Mouse (Mus musculus) bone marrow macrophage, adult 2 months (primary cell): Measurements from ENCODE around the gene Dscaml1.

ENCODE experiments used
- CTCF ChIP-seq: IDR thresholded peaks from 2 replicates; pipeline ENCODE4 v1.5.1; 2012; ENCODE audit warnings: low read depth, mild to moderate bottlenecking, low read length, moderate library complexity
- POLR2A ChIP-seq: IDR thresholded peaks from 2 replicates; pipeline ENCODE4 v1.6.1; 2012; ENCODE audit warnings: mild to moderate bottlenecking, low read depth, low read length, borderline replicate concordance

GRCm38 (mm10) chr9:45678664-45679026 is 252.2 kb downstream of the Dscaml1 start:
- TF ChIP-seq CTCF (no peak), POLR2A (no peak)
